Mouse (Mus musculus) T-helper 2 cell (primary cell): ENCODE data around the gene Heatr1.

ENCODE experiments used
- in situ Hi-C: fragments of 300-600 bp; cut with MboI, MseI; formaldehyde crosslinking; loops from one replicate; pipeline ENCODE4 v1.15.1; 2025; ENCODE audit warnings: high pct_unique_total_duplicates

The Heatr1 gene

GRCm38 (mm10) chr13:12454686-12455390 is 60.0 kb downstream of the Heatr1 start:
- in situ Hi-C loops, result loop anchor here (25.0 kb wide), 1 partner anchor 932 kb away; the partner anchor contains the start of gene Gpr137b

- in situ Hi-C loops, result loop anchor here (25.0 kb wide), 1 partner anchor 931 kb away; the partner anchor contains the start of gene Gpr137b
These were observed 61.9 kb downstream of the Heatr1 start for GRCm38 (mm10) chr13:12456711-12457110.

GRCm38 (mm10) chr13:12460443-12460842 is 65.6 kb downstream of the Heatr1 start:
- in situ Hi-C loops, result loop anchor here (25.0 kb wide), 1 partner anchor 927 kb away; the partner anchor contains the start of gene Gpr137b

GRCm38 (mm10) chr13:12460881-12461729 is 66.3 kb downstream of the Heatr1 start:
- in situ Hi-C loops, result loop anchor here (25.0 kb wide), 1 partner anchor 926 kb away; the partner anchor contains the start of gene Gpr137b

GRCm38 (mm10) chr13:12461730-12462119 is 66.9 kb downstream of the Heatr1 start:
- in situ Hi-C loops, result loop anchor here (25.0 kb wide), 1 partner anchor 926 kb away; the partner anchor contains the start of gene Gpr137b

GRCm38 (mm10) chr13:12462623-12463022 is 67.8 kb downstream of the Heatr1 start:
- in situ Hi-C loops, result loop anchor here (25.0 kb wide), 1 partner anchor 925 kb away; the partner anchor contains the start of gene Gpr137b

- in situ Hi-C loops, result loop anchor here (25.0 kb wide), 1 partner anchor 923 kb away; the partner anchor contains the start of gene Gpr137b
These were observed 69.3 kb downstream of the Heatr1 start for GRCm38 (mm10) chr13:12464159-12464558.

- in situ Hi-C loops, result loop anchor here (5.0 to 25.0 kb wide), 2 partner anchors 102 to 922 kb away; partner anchors contain the start of genes Ero1lb and Gpr137b
These were observed 70.0 kb downstream of the Heatr1 start, which contains the start of gene Lgals8 for GRCm38 (mm10) chr13:12464844-12465243. TSS of gene Lgals8 (minus strand) at chr13:12464944.

- in situ Hi-C loops, result loop anchor here (5.0 to 25.0 kb wide), 2 partner anchors 99 to 919 kb away; partner anchors contain the start of genes Ero1lb and Gpr137b
These were observed 73.7 kb downstream of the Heatr1 start for GRCm38 (mm10) chr13:12468488-12468887.

GRCm38 (mm10) chr13:12473724-12474378 is 79.0 kb downstream of the Heatr1 start:
- in situ Hi-C loops, result loop anchor here (25.0 kb wide), 1 partner anchor 913 kb away; the partner anchor contains the start of gene Gpr137b

- in situ Hi-C loops, result loop anchor here (5.0 kb wide), 1 partner anchor 207 kb away; no protein-coding TSS in a partner anchor
These were observed 80.4 kb downstream of the Heatr1 start for GRCm38 (mm10) chr13:12475239-12475638.

- in situ Hi-C loops, result loop anchor here (5.0 kb wide), 1 partner anchor 205 kb away; no protein-coding TSS in a partner anchor
These were observed 82.1 kb downstream of the Heatr1 start for GRCm38 (mm10) chr13:12476886-12477285.

- in situ Hi-C loops, result loop anchor here (5.0 kb wide), 1 partner anchor 204 kb away; no protein-coding TSS in a partner anchor
These were observed 83.5 kb downstream of the Heatr1 start for GRCm38 (mm10) chr13:12478301-12478700.

GRCm38 (mm10) chr13:12479802-12480201 is 85.0 kb downstream of the Heatr1 start:
- in situ Hi-C loops, result loop anchor here (5.0 kb wide), 2 partner anchors 37 to 202 kb away; no protein-coding TSS in a partner anchor

- in situ Hi-C loops, result no loop called here
These were observed 90.4 kb downstream of the Heatr1 start for GRCm38 (mm10) chr13:12485197-12485596.

GRCm38 (mm10) chr13:12485640-12486039 is 90.8 kb downstream of the Heatr1 start:
- in situ Hi-C loops, result no loop called here
